Mouse (Mus musculus) central nervous system, embryonic 18 days (tissue): Measurements from ENCODE around the gene Cacna2d2. TPM values are rescaled to one million over a fixed set of nuclear protein-coding genes. Genes with fewer than 3 reads are reported as not detected.

Experiments used
- polyA plus RNA-seq: library from polyadenylated mRNA; depleted of rRNA; stranded (reverse); fragments of >200 nt; gene quantifications from 2 replicates; pipeline ENCODE4 v1.2.3, GENCODE M21; 2012; rRNA removed

Gene Cacna2d2
- 82.7 and 88.5 TPM in 2 replicates for polyA plus RNA-seq

GRCm38 (mm10) chr9:107399491-107399971 lies at the start of gene Cacna2d2:
Cacna2d2 (plus strand) TSS chr9:107399612.

DNA sequence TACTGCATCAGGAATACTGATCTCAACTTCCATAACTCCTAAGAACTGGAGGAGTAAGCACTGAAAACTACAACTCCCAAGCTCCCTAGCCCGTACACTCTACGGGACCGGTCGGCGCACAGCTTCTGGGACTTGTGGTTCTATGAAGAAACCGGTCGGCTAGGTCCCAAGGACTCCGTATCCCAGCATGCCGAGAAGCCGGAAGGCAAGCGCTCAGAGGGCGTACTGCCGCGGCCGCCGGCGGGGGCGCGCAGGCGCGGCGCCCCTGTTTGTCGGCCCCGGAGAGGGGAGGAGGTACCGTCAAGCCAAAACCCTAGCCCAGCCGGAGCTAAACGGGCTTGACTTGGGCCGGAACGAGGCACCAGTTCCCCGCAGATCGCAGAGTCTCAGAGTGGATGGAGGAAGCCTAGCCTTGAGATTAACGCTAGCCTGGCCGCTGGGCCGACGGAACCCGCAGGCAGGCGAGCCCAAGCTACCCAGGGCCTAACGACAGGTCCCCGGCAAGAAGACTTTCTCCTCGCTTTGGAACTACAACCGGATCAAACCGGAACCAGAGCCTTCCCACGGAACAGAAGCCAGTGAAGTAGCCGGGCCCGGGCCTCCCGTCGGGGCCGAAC lies 134.5 kb downstream of the Cacna2d2 start, which contains the start of gene Tmem115:
TSS of gene Tmem115 (plus strand) at position 155 of the 617 bp plus-strand sequence.

DNA sequence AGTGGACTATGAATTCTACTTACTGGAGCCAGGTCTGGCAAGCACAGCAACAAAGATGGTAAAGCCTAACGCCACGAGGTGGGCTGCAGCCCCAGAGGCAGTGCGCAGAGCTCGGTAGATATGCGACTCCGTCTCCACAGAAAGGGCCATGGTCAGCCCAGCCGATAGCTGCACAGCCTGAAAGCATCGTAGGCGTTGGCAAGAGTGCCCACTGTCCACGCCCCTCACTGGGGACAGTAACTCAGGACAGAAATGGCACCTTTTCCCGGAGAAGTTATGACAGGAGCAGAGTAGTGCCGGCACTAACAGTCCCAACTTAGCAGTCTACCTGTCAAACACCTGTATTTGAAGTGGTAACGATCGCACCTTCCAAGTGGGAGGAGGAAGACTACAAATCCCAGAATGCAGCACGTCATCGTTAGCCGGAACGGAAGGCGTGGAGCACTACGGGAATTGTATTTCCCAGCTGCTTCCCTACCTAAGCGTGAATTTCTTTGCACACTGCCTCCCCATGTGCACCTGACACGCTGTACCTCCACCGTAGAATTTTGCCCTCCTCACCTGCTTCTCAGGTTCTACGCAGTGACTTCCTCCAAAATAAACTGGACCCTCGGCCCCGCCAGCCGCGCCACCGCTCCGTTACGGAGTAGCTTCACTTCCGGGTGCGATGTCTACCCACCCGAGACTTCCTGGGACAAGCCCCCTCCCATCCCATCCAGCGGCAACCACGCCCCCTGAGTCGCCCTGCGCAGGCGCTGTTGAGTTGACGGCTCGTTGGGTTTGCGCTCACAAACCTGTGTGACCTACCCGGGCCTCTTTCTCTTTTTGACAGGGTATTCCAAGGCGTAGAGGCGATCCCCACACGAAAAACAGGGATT lies 142.3 kb downstream of the Cacna2d2 start, which contains the start of the genes Cyb561d2 and Nprl2:
TSS of gene Cyb561d2 (minus strand) at position 720 of the 878 bp plus-strand sequence.
TSS of gene Nprl2 (plus strand) at position 753 of the 878 bp plus-strand sequence.

DNA sequence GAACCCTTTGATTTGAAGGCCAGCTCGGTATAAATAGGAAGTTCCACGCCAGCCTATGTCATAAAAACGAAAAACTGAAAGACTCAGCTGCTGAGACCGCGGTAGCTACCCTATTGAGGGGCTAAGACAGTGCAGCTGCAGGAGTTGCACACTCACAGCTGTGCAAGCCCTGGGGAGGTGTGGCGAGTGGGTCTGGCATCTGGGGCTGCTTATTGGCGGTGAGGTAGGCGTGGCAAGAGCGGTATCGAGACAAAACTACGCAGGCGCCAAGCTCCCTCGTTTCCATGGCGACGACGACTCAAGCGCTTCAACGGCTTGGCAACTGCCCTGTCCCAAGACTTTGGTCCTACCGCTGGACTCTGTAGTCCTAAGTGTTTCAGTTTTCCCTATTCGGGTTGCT lies 147.6 kb downstream of the Cacna2d2 start, which contains the start of gene Zmynd10:
TSS of gene Zmynd10 (plus strand) at position 273 of the 400 bp plus-strand sequence.

DNA sequence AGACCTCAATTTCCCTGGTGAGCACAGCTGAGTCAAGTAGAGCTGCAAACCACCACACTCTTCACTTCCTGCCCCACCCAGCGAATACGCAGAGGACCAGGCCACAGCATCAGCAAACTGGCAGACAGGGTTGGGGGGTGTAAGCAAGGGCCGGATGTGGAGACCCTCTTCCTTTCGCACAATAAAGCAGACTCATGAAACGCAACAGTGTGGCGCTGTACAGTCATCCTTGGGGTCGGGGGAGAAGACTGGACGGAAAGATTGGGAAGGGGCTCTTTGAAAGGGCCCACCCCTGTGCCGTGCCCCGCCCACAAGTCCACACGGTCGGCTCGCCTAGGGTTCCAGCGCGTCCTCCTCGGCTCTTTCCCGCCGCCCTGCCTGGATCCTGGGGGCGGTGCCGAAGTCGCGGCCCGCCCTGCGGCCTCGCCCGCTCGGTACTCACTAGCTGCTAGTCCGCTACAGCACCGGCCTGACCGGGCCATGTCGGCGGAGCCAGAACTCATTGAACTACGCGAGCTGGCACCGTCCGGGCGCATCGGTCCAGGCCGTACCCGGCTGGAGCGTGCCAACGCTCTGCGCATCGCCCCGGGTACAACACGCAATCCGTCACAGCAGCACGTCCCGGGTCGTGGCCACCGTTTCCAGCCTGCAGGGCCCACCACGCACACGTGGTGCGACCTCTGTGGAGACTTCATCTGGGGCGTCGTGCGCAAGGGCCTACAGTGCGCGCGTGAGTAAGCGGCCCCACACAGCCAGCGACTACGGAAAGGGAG lies 151.9 kb downstream of the Cacna2d2 start, which contains the start of gene Rassf1:
TSS of gene Rassf1 (plus strand) at position 439 of the 773 bp plus-strand sequence.

GRCm38 (mm10) chr9:107563029-107563581 lies 163.7 kb downstream of the Cacna2d2 start, which contains the start of gene Tusc2:
Tusc2 (plus strand) TSS chr9:107563255.

DNA sequence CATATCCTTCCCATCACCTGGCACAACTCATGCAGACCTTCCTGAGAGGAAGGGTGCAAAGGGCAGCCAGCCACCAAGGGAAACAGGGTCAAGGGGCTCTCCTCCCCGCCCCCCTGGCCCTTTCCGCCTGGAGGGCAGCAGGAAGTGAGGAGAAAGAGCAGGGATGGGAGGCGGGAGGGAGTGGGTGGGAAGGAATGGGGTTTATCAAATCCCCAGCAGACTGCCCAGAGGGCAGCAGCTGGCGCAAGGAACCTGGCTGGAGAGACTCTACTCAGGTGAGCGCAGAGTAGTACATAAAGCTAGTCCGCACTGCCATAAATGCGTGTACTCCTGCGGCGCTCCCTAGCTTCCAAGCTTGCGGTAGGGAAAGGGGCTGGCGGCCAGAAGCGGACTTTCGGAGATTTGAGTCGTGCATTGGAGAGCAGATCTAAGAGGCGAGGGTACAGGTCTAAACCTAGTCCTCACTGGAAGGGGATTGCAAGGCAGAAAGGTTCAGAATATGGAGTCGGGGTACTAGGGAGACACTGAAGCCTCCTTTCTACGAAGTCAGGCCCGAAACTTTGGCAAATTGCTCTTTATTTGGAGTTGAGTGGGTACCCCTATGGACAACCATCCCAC lies 168.4 kb downstream of the Cacna2d2 start, which contains the start of gene Hyal2:
TSS of gene Hyal2 (plus strand) at position 244 of the 618 bp plus-strand sequence.

DNA sequence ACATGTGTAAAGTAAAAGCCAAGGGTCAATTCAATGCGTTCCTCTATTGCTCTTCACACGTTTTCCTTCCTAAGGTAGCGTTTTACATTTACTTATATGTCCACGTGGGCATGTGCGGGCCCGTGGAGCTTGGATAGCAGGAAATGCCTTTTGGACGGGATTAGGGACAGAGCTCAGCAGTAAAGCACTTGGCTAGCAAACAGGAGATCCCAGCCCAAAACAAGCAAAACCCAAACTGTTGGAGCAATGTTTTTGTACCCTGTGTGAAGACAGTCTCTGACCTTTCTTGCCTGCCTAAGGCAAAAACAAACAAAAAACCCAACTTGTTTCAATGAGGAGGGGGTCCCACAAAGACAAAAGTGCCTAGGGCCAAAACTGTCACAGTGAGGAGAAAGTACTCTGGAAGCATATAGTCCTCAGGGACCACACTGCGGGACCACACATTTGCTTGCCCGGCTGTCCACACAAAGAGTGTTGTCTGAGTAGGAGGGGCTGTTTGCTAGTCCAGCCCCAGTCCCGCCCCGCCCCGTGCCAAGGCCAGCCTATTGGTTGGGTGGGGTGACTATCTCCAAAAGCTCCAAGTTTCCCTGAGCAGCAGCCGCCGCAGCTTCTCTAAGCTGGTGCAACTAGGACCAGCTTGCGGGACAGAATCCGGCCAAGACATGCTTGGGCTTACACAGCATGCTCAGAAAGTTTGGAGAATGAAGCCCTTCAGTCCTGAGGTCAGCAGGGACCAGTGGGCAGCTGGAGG lies 177.1 kb downstream of the Cacna2d2 start, which contains the start of gene Hyal1:
TSS of gene Hyal1 (plus strand) at position 571 of the 751 bp plus-strand sequence.

GRCm38 (mm10) chr9:107578587-107578986 lies 179.2 kb downstream of the Cacna2d2 start, which contains the start of gene Naa80:
Naa80 (plus strand) TSS chr9:107578887.

Other genes starting within 250 kb of the Cacna2d2 start
- gene Dock3, start 167.7 kb upstream of the Cacna2d2 start, polyA plus RNA-seq: 62.2 and 70.4 TPM in 2 replicates
- gene Mapkapk3, start 109.7 kb upstream of the Cacna2d2 start, polyA plus RNA-seq: 2.1 and 2.8 TPM in 2 replicates
- gene Cish, start 103.6 kb upstream of the Cacna2d2 start, polyA plus RNA-seq: 8.6 and 9.7 TPM in 2 replicates
- 26.8 and 30.0 TPM in 2 replicates for gene Hemk1, start 61.3 kb upstream of the Cacna2d2 start, polyA plus RNA-seq
- 7.0 and 8.1 TPM in 2 replicates for gene 6430571L13Rik, start 59.0 kb upstream of the Cacna2d2 start, polyA plus RNA-seq
- gene Tmem115, start 134.3 kb downstream of the Cacna2d2 start, polyA plus RNA-seq: 33.6 and 34.5 TPM in 2 replicates
- gene Cyb561d2, start 142.6 kb downstream of the Cacna2d2 start, polyA plus RNA-seq: 47.5 and 52.4 TPM in 2 replicates
- gene Nprl2, start 142.6 kb downstream of the Cacna2d2 start, polyA plus RNA-seq: 87.7 and 93.2 TPM in 2 replicates
- 8.9 and 9.6 TPM in 2 replicates for gene Zmynd10, start 147.7 kb downstream of the Cacna2d2 start, polyA plus RNA-seq
- gene Rassf1, start 151.9 kb downstream of the Cacna2d2 start, polyA plus RNA-seq: 35.2 and 38.7 TPM in 2 replicates
- 96.7 and 108 TPM in 2 replicates for gene Tusc2, start 163.6 kb downstream of the Cacna2d2 start, polyA plus RNA-seq
- gene Hyal2, start 168.3 kb downstream of the Cacna2d2 start, polyA plus RNA-seq: 29.8 and 30.5 TPM in 2 replicates
- 2.5 and 2.8 TPM in 2 replicates for gene Hyal1, start 177.3 kb downstream of the Cacna2d2 start, polyA plus RNA-seq
- gene Naa80, start 179.3 kb downstream of the Cacna2d2 start, polyA plus RNA-seq: 16.6 and 19.8 TPM in 2 replicates
- gene Hyal3, start 181.2 kb downstream of the Cacna2d2 start, polyA plus RNA-seq: 1.2 and 1.5 TPM in 2 replicates
- gene Ifrd2, start 188.0 kb downstream of the Cacna2d2 start, polyA plus RNA-seq: 20.6 and 24.7 TPM in 2 replicates
- gene Sema3b, start 209.6 kb downstream of the Cacna2d2 start, polyA plus RNA-seq: 5.4 and 7.5 TPM in 2 replicates
- 382 and 399 TPM in 2 replicates for gene Gnai2, start 235.8 kb downstream of the Cacna2d2 start, polyA plus RNA-seq